Mouse (Mus musculus) heart, embryonic 10.5 days (tissue): ENCODE data around the gene Lfng. TPM values are rescaled to one million over a fixed set of nuclear protein-coding genes. Genes with fewer than 3 reads are reported as not detected.

Experiments used
- DNase-seq: peaks from one replicate; pipeline ENCODE4 v3.0.0-alpha.2; 2017; ENCODE audit warnings: low spot score
- H3K27ac ChIP-seq: fragments of 300-500 bp; sonication (generic); 2 replicates; pipeline ENCODE4 v1.5.1; 2016; ENCODE audit warnings: mild to moderate bottlenecking
- H3K27me3 ChIP-seq: fragments of 300-500 bp; sonication (generic); 2 replicates; pipeline ENCODE4 v1.6.1; 2016; ENCODE audit warnings: mild to moderate bottlenecking; ENCODE audit not compliant: poor library complexity, insufficient read depth, severe bottlenecking
- H3K36me3 ChIP-seq: fragments of 300-500 bp; sonication (generic); 2 replicates; pipeline ENCODE4 v1.6.1; 2016; ENCODE audit warnings: mild to moderate bottlenecking, moderate library complexity
- H3K4me1 ChIP-seq: fragments of 300-500 bp; sonication (generic); 2 replicates; pipeline ENCODE4 v1.6.1; 2016; ENCODE audit warnings: mild to moderate bottlenecking
- H3K4me3 ChIP-seq: fragments of 300-500 bp; sonication (generic); 2 replicates; pipeline ENCODE4 v1.5.1; 2016; ENCODE audit warnings: mild to moderate bottlenecking, moderate library complexity
- H3K9me3 ChIP-seq: fragments of 300-500 bp; sonication (generic); 2 replicates; pipeline ENCODE4 v1.6.1; 2016; ENCODE audit warnings: mild to moderate bottlenecking, moderate library complexity
- WGBS: fragments of 180-500 bp; shearing (Covaris S2); methylation state at CpG from one replicate; pipeline ENCODE4 v1.1.7; 2016; 5-methylcytosine and 5-hydroxymethylcytosine counted together
- polyA plus RNA-seq: library from polyadenylated mRNA; unstranded; fragments of >200 nt; fragmentation: Nextera tagmentation; extraction: Ambion mirVana; gene quantifications from 2 replicates; pipeline ENCODE4 v1.2.1, GENCODE M21; 2016

Gene Lfng
- polyA plus RNA-seq, 1 experiment from 2014 or later = 4.7 TPM

GRCm38 (mm10) chr5:140649881-140650414 lies 42.8 kb downstream of the Lfng start:
- Histone ChIP-seq H3K36me3 (peaks cover 7% of the 10 kb centered on the region), H3K27me3 (0 out of 2 replicates have a peak, but pooled peaks cover 8% of the 10 kb centered on the region), H3K27ac (peak overlapping the region; percentile 98), H3K4me1 (peaks cover 59% of the 10 kb centered on the region), H3K9me3 (no peaks in the 10 kb centered on the region), H3K4me3 (peak overlapping the region; percentile 96; the same call in 1 of the 2 replicates)
- DNase-seq = no peak
- WGBS = 62% methylated on average over 7 of the region's 7 CpGs

DNA sequence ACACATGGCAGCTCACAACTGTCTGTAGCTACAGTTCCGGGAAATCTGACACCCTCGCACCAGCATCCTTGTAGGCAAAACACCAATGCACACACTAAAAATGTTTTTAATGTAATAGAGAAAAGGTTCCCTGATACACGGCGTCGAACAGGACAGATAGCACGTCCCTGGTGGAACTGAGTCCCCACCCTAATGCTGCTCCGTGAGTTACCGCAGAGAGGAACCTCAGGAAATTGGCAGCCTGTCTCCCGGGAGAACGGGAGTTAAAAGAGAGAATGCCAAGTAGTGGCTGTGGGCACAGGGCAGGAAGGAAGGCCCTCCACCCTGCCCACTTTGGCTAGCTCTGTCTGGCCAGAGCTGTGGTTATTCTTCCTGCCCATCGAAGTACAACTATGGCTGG lies 44.1 kb downstream of the Lfng start:
- 0 out of 2 replicates have a peak, but pooled peaks cover 8% of the 10 kb centered on the region for H3K27me3 ChIP-seq
- no peak overlapping the region for H3K4me3 ChIP-seq
- WGBS = 83% methylated on average over 11 of the region's 11 CpGs
- peaks cover 46% of the 10 kb centered on the region for H3K4me1 ChIP-seq
- DNase-seq = no peak
- no peak overlapping the region for H3K27ac ChIP-seq
- H3K36me3 ChIP-seq = 0 out of 2 replicates have a peak, but pooled peaks cover 3% of the 10 kb centered on the region
- H3K9me3 ChIP-seq = no peaks in the 10 kb centered on the region

DNA sequence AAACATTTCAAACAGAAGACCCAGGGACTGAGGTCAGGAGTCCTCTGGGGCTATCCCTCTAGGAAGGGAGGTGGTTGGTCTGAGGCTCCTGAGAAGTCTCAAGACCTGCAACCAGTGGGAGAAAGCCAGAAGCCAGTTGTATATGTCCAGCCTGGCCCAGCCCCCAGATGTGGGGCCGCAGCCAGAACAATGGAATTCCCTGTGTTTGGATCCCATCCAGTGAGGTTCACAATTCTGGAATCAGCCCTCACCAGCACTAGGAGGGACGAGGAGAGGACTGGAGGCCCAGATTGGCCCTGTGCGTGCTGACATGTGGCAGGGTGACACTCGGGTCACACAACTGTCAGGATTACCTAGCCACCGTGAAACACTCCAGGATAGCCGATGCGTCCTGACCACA lies 45.5 kb downstream of the Lfng start:
- DNase-seq = no peak
- H3K4me1 ChIP-seq = peaks cover 32% of the 10 kb centered on the region

GRCm38 (mm10) chr5:140654096-140654845 lies 47.2 kb downstream of the Lfng start:
- Histone ChIP-seq H3K27ac (peak overlapping the region; percentile 47; the same call in 1 of the 2 replicates), H3K4me1 (peaks cover 25% of the 10 kb centered on the region), H3K9me3 (no peaks in the 10 kb centered on the region), H3K36me3 (no peaks in the 10 kb centered on the region), H3K27me3 (0 out of 2 replicates have a peak, but pooled peaks cover 10% of the 10 kb centered on the region), H3K4me3 (no peak overlapping the region)
- WGBS = 80% methylated on average over 15 of the region's 15 CpGs
- no peak for DNase-seq

More for the DNA sequence above, 45.5 kb downstream of the Lfng start:
- 0 out of 2 replicates have a peak, but pooled peaks cover 8% of the 10 kb centered on the region for H3K27me3 ChIP-seq
- no peaks in the 10 kb centered on the region for H3K9me3 ChIP-seq
- H3K27ac ChIP-seq = peak overlapping the region; percentile 63; the same call in 1 of the 2 replicates
- no peaks in the 10 kb centered on the region for H3K36me3 ChIP-seq
- 66% methylated on average over 7 of the region's 7 CpGs for WGBS
- H3K4me3 ChIP-seq = no peak overlapping the region

DNA sequence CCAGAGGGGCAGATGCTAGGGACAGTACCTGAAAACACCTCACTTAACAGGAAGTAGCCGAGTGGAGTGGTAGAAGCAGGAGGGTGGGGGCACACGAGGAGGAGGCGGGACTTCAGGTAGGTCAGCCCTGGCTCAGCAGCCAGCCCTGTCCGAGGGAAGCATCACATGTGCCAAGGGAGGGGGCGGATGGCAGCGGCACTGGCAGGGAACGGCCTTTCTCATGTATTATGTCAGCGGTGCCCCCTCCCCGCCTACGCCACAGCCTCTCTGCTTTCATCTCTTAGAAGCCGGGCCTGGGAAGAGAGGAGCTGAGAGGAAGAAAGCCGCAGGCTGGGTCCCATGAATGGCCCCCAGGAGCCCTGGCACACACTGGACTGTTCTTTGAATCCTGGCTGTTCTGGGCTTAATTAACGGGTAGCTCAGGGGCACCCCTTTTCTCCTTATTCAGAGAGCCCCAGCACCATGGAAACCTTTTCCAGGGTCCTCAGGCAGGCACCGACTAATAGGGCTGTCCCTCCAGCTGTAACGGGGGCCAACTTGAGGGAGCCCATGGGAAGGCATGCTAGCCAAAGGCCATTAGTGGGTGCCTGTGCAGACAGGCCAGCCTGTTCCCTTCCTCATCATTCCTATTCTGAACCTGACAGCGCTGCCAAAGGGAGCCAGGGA lies 52.6 kb downstream of the Lfng start:
- no peaks in the 10 kb centered on the region for H3K36me3 ChIP-seq
- H3K4me3 ChIP-seq = no peak overlapping the region
- no peaks in the 10 kb centered on the region for H3K9me3 ChIP-seq
- 47% methylated on average over 16 of the region's 16 CpGs for WGBS
- H3K27me3 ChIP-seq = 0 out of 2 replicates have a peak, but pooled peaks cover 8% of the 10 kb centered on the region
- H3K4me1 ChIP-seq = peaks cover 38% of the 10 kb centered on the region
- no peak for DNase-seq
- no peak overlapping the region for H3K27ac ChIP-seq

DNA sequence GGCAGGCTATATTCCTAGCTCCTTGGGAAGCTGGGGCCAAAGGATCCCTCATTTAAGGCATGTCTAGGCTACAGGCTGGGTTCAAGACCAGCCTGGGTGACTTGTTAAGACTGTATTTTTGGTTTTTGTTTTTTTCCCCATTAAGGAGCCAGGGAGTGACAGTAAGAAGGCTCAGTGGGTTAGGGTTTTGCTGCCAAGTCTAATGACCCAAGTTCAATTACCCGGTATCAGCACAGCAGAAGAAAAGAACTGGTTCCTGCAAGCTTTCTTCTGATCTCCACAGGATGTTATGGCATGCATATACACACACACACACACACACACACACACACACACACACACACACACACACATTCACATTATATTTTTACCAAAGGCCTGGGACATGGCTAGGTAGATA lies 53.3 kb downstream of the Lfng start:
- no peak for DNase-seq
- H3K9me3 ChIP-seq = no peaks in the 10 kb centered on the region
- WGBS = 75% methylated on average over 1 of the region's 1 CpGs

GRCm38 (mm10) chr5:140661427-140661826 lies 54.3 kb downstream of the Lfng start:
- no peaks in the 10 kb centered on the region for H3K36me3 ChIP-seq

More for the DNA sequence above, 53.3 kb downstream of the Lfng start:
- Histone ChIP-seq H3K4me3 (no peak overlapping the region), H3K27me3 (0 out of 2 replicates have a peak, but pooled peaks cover 8% of the 10 kb centered on the region), H3K36me3 (no peaks in the 10 kb centered on the region), H3K4me1 (peaks cover 38% of the 10 kb centered on the region), H3K27ac (no peak overlapping the region; the same call in 1 of the 2 replicates)

DNA sequence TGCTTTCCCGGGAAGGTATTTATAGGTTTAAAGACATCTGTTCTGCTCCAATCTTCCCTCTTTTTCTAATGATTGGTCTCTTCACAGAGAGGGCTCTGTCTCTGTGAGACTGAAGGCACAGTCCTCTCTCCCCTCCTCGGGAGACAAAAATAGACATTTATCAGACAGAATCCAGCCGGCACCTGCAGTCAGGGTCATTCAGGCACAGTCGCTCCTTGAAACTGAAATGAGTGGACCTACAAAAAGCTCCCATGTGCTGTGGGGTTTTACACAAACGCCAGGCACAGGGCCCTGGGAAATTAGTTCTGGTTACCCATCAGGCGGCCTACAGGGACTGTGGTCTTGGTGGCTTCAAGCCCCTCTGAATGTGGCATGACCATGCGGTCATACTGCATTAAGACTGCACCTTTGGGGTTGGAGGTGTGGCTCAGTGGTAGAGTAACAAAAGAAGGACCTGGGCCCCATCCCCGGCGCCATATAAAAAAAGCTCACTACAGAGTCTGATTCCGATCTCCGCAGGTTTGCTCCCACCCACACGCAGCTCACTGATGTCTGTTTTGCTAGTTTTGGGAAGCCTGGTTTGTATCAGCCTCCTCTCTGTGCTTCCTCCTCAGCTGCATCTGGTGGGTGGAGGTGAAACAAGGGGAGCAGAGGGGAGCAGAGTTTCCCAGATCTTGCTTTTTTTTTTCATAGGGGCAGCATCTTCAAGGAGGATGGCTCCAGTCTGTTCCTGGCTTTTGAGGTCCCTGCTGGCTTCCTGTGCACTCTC lies 54.9 kb downstream of the Lfng start:
- 36% methylated on average over 12 of the region's 12 CpGs for WGBS
- DNase-seq = no peak
- Histone ChIP-seq H3K36me3 (no peaks in the 10 kb centered on the region), H3K4me3 (no peak overlapping the region), H3K27ac (peak overlapping the region; percentile 83), H3K9me3 (no peaks in the 10 kb centered on the region), H3K4me1 (peaks cover 38% of the 10 kb centered on the region), H3K27me3 (0 out of 2 replicates have a peak, but pooled peaks cover 8% of the 10 kb centered on the region)

More at GRCm38 (mm10) chr5:140661427-140661826, 54.3 kb downstream of the Lfng start:
- Histone ChIP-seq H3K9me3 (no peaks in the 10 kb centered on the region), H3K27me3 (0 out of 2 replicates have a peak, but pooled peaks cover 8% of the 10 kb centered on the region), H3K4me3 (no peak overlapping the region), H3K27ac (peak overlapping the region; percentile 83), H3K4me1 (peaks cover 38% of the 10 kb centered on the region)
- 42% methylated on average over 8 of the region's 8 CpGs for WGBS
- DNase-seq = no peak

DNA sequence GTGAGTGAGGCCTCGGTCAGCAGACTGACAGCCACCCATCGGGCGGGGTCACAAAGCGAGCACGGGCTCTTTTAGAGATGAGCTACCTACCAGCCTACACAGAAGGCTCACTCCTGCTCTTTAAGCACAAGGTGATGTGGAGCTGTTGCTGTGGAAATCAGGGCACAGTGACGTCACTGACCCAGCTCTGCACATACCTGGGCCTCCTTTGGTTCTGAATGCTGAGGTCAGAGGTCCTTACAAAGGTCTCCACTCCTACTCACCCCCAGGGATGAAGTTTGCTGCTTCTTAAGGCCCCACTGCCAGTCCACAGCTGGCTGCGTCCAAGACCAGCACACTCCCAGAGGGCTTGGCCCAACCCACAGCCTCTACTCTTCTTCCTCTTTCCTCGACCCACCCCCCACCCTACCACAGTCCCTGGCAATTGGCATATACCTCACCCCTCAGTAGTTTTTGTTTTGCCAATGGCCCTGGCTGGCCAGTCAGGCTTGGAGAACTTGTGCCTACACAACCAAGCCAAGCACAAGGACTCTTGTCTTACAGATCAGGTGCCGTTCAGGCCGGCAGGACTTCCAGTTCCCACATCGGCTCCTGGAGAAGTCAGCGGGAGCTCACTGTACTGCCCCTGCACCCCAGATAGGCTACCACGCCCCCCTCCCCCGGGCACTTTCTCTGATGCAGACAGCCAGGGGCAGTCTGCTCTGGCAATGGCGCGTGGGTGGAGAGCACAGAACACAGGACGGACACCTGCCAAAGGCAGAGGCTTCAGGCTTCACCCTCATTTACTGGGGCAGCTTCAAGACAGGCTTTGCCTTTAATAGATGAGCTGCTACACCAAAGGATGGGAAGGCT lies 55.8 kb downstream of the Lfng start:
- H3K27ac ChIP-seq = peak overlapping the region; percentile 83
- H3K4me3 ChIP-seq = no peak overlapping the region
- peaks cover 3% of the 10 kb centered on the region; the same call in 1 of the 2 replicates for H3K36me3 ChIP-seq
- peaks cover 43% of the 10 kb centered on the region for H3K4me1 ChIP-seq
- 60% methylated on average over 17 of the region's 17 CpGs for WGBS
- 0 out of 2 replicates have a peak, but pooled peaks cover 8% of the 10 kb centered on the region for H3K27me3 ChIP-seq
- H3K9me3 ChIP-seq = no peaks in the 10 kb centered on the region
- no peak for DNase-seq

DNA sequence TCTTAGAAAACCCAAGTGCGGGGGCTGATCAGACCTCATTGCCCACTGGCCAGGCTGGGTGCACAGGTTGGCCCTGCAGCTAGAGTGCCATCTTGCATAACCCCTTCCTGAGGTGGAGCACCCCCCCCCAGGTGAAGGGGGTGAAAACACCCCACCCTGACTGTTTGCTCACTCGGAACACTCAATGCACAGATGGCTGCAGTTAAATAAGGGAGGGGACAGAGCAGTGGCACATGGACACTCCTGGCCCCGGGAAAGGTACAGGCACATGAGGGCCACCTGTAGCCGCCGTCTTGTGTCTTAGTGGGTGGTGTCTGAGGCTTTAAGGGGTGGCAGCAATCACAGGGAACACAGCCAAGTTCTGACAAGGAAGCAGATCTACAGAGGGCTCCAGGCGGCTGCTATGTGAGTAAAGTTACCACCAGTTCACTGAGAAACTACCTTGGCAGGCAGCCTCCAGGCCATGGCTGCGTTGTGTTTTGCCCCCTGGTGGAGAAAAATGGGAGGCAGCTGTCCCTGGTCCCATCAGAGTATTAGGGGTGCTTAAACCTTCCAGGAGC lies 56.6 kb downstream of the Lfng start:
- Histone ChIP-seq H3K4me1 (peaks cover 44% of the 10 kb centered on the region), H3K36me3 (peaks cover 11% of the 10 kb centered on the region), H3K27me3 (0 out of 2 replicates have a peak, but pooled peaks cover 8% of the 10 kb centered on the region), H3K9me3 (peaks cover 2% of the 10 kb centered on the region), H3K27ac (0 out of 2 replicates have a peak overlapping the region, but pooled peaks have one; percentile 83), H3K4me3 (no peak overlapping the region)
- 59% methylated on average over 7 of the region's 7 CpGs for WGBS
- DNase-seq = no peak
